Mouse (Mus musculus) cerebellum, adult 2 months (tissue): Measurements from ENCODE around the gene Col4a4.

Experiments
- CTCF ChIP-seq: fragments of 200-500 bp; IDR thresholded peaks from 2 replicates; pipeline ENCODE4 v1.5.1; 2011; ENCODE audit warnings: low read depth, mild to moderate bottlenecking, control low read depth, low read length, moderate library complexity, borderline replicate concordance; ENCODE audit not compliant: insufficient read depth
- POLR2A ChIP-seq: fragments of 200-500 bp; IDR thresholded peaks from 2 replicates; pipeline ENCODE4 v1.6.1; 2011; ENCODE audit warnings: low read length, control low read depth, borderline replicate concordance; ENCODE audit not compliant: insufficient read depth

- TF ChIP-seq CTCF (no peak), POLR2A (no peak)
Measured at GRCm38 (mm10) chr1:82473467-82473866, 113.2 kb downstream of the Col4a4 start.
